Mouse (Mus musculus) monocyte, adult 2 months (primary cell): ENCODE data around the gene Acsl3.

Experiments used
- DNase-seq, 2 experiments: peaks; one replicate each; pipeline ENCODE4 v3.0.0; 2022; ENCODE audit warnings: low spot score in 2 of 2, low read depth in 1 of 2

Acsl3 gene

GRCm38 (mm10) chr1:78684128-78684527 is 26.5 kb downstream of the Acsl3 start:
- DNase-seq: no peak

- no peak for DNase-seq
These were observed 29.2 kb downstream of the Acsl3 start for GRCm38 (mm10) chr1:78686872-78687271.

GRCm38 (mm10) chr1:78688149-78688548 is 30.5 kb downstream of the Acsl3 start:
- no peak for DNase-seq

GRCm38 (mm10) chr1:78694503-78695258 is 37.1 kb downstream of the Acsl3 start:
- DNase-seq: no peak

GRCm38 (mm10) chr1:78696305-78696704 is 38.7 kb downstream of the Acsl3 start:
- DNase-seq: no peak

GRCm38 (mm10) chr1:78696903-78697302 is 39.3 kb downstream of the Acsl3 start:
- no peak for DNase-seq

GRCm38 (mm10) chr1:78698138-78698537 is 40.5 kb downstream of the Acsl3 start:
- no peak for DNase-seq

GRCm38 (mm10) chr1:78701740-78702139 is 44.1 kb downstream of the Acsl3 start:
- no peak for DNase-seq

GRCm38 (mm10) chr1:78702282-78702963 is 44.8 kb downstream of the Acsl3 start:
- DNase-seq: peak in 1 of 2 experiments; percentile 9

- DNase-seq: peak; percentile 25 to 28
These were observed 45.3 kb downstream of the Acsl3 start for GRCm38 (mm10) chr1:78702964-78703285.

GRCm38 (mm10) chr1:78706338-78706737 is 48.7 kb downstream of the Acsl3 start:
- DNase-seq: no peak

- DNase-seq: no peak
These were observed 49.7 kb downstream of the Acsl3 start for GRCm38 (mm10) chr1:78707280-78707679.

- no peak for DNase-seq
These were observed 52.4 kb downstream of the Acsl3 start for GRCm38 (mm10) chr1:78710026-78710425.

- DNase-seq: no peak
These were observed 53.1 kb downstream of the Acsl3 start for GRCm38 (mm10) chr1:78710613-78711329.

- DNase-seq: peak in 1 of 2 experiments; percentile 30
These were observed 67.0 kb downstream of the Acsl3 start for GRCm38 (mm10) chr1:78724458-78725190.

- no peak for DNase-seq
These were observed 67.5 kb downstream of the Acsl3 start for GRCm38 (mm10) chr1:78725191-78725490.

- DNase-seq: no peak
These were observed 68.1 kb downstream of the Acsl3 start for GRCm38 (mm10) chr1:78725617-78726223.

GRCm38 (mm10) chr1:78730114-78730720 is 72.6 kb downstream of the Acsl3 start:
- no peak for DNase-seq

GRCm38 (mm10) chr1:78732290-78732689 is 74.7 kb downstream of the Acsl3 start:
- DNase-seq: no peak

- DNase-seq: no peak
These were observed 76.8 kb downstream of the Acsl3 start for GRCm38 (mm10) chr1:78734261-78735000.
